Mouse (Mus musculus): ENCODE measurements around the gene P4ha1. TPM values are rescaled to one million over a fixed set of nuclear protein-coding genes. Genes with fewer than 3 reads are reported as not detected.

The P4ha1 gene
- polyA plus RNA-seq, 1 experiment from 2014 or later: 41.9 TPM

DNA sequence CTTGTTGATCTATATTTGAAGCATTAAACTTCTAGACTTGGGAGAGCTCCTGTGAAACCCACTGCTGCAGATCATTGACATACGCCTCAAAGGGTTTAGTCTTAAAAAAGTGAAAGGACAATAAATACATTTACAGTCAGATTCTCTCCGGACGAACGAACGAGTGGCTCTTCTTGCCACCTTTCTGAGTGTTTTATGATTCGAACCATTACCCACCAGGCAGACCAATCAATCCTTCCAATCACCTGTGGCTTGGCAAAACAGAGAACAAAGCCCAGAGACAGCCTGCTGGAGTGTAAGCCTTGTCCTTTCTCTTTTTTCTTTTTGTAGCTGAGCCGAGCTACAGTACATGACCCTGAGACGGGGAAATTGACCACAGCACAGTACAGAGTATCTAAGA lies 31.9 kb downstream of the P4ha1 start:
- Histone ChIP-seq H3K9ac (ENCODE audit: low read length) (no peak overlapping the region), H3K4me1 (ENCODE audit: control insufficient read depth, insufficient read depth, low read length) (no peaks in the 10 kb centered on the region), H3K27me3 (ENCODE audit: control insufficient read depth, insufficient read depth, low read length) (no peaks in the 10 kb centered on the region), H3K4me3 (ENCODE audit: low read depth, low read length) (no peak overlapping the region), H3K9me3 (ENCODE audit: control insufficient read depth, low read length) (no peaks in the 10 kb centered on the region), H3K4me2 (no peak overlapping the region), H3K36me3 (ENCODE audit: control insufficient read depth, insufficient read depth, low read length) (peaks cover 7% of the 10 kb centered on the region; the same call in 1 of the 2 replicates), H3K27ac (ENCODE audit: low read depth, low read length) (no peak overlapping the region)
- DNase-seq (ENCODE audit: low spot score, missing footprints): no peak
- no peak for ATAC-seq (ENCODE audit: low FRiP score)
- WGBS: 90% methylated on average over 8 of the region's 8 CpGs

GRCm38 (mm10) chr10:59358744-59359143 lies 35.6 kb downstream of the P4ha1 start:
- DNase-seq (ENCODE audit: low spot score, missing footprints): no peak
- H3K27ac ChIP-seq (ENCODE audit: low read depth, low read length): no peak overlapping the region
- H3K27me3 ChIP-seq (ENCODE audit: control insufficient read depth, insufficient read depth, low read length): no peaks in the 10 kb centered on the region
- no peak overlapping the region for H3K4me2 ChIP-seq
- ATAC-seq (ENCODE audit: low FRiP score): no peak
- no peak overlapping the region for H3K9ac ChIP-seq (ENCODE audit: low read length)
- no peaks in the 10 kb centered on the region for H3K9me3 ChIP-seq (ENCODE audit: control insufficient read depth, low read length)
- no peaks in the 10 kb centered on the region for H3K4me1 ChIP-seq (ENCODE audit: control insufficient read depth, insufficient read depth, low read length)
- WGBS: 89% methylated on average over 4 of the region's 4 CpGs
- H3K36me3 ChIP-seq (ENCODE audit: control insufficient read depth, insufficient read depth, low read length): peaks cover 7% of the 10 kb centered on the region
- H3K4me3 ChIP-seq (ENCODE audit: low read depth, low read length): no peak overlapping the region

DNA sequence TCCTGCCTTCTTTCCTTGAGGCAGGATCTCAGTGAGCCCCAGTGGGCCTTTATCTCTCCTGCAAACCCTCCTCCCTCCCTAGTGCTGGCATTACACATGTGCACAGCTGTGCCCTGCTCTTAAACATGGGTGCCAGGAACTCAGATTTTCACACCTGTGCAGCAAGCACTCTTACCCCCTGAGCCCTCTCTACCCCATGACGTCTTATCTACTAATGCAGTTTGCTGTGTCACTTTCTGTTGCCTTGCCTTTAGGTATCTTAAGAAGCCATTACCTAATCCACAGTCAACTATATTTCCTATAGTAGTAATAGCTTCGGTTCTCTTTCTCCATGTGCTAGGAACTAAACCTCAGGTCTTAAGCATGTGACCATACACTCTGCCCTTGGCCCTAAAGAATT lies 40.1 kb downstream of the P4ha1 start:
- 86% methylated on average over 2 of the region's 2 CpGs for WGBS
- H3K4me2 ChIP-seq: no peak overlapping the region
- no peak overlapping the region for H3K9ac ChIP-seq (ENCODE audit: low read length)
- H3K9me3 ChIP-seq (ENCODE audit: control insufficient read depth, low read length): no peaks in the 10 kb centered on the region
- ATAC-seq (ENCODE audit: low FRiP score) (no peak), DNase-seq (ENCODE audit: low spot score, missing footprints) (no peak)
- H3K4me3 ChIP-seq (ENCODE audit: low read depth, low read length): no peak overlapping the region
- no peak overlapping the region for H3K27ac ChIP-seq (ENCODE audit: low read depth, low read length)
- peaks cover 18% of the 10 kb centered on the region for H3K36me3 ChIP-seq (ENCODE audit: control insufficient read depth, insufficient read depth, low read length)
- no peaks in the 10 kb centered on the region for H3K27me3 ChIP-seq (ENCODE audit: control insufficient read depth, insufficient read depth, low read length)
- H3K4me1 ChIP-seq (ENCODE audit: control insufficient read depth, insufficient read depth, low read length): no peaks in the 10 kb centered on the region

- Histone ChIP-seq H3K4me3 (ENCODE audit: low read depth, low read length) (no peak overlapping the region), H3K4me2 (no peak overlapping the region), H3K27ac (ENCODE audit: low read depth, low read length) (no peak overlapping the region), H3K9me3 (ENCODE audit: control insufficient read depth, low read length) (no peaks in the 10 kb centered on the region), H3K9ac (ENCODE audit: low read length) (no peak overlapping the region), H3K4me1 (ENCODE audit: control insufficient read depth, insufficient read depth, low read length) (no peaks in the 10 kb centered on the region), H3K36me3 (ENCODE audit: control insufficient read depth, insufficient read depth, low read length) (peaks cover 19% of the 10 kb centered on the region), H3K27me3 (ENCODE audit: control insufficient read depth, insufficient read depth, low read length) (no peaks in the 10 kb centered on the region)
- no peak for ATAC-seq (ENCODE audit: low FRiP score)
- DNase-seq (ENCODE audit: low spot score, missing footprints): no peak
- WGBS: 91% methylated on average over 3 of the region's 3 CpGs
Measured at GRCm38 (mm10) chr10:59364551-59364950, 41.5 kb downstream of the P4ha1 start.

- no peaks in the 10 kb centered on the region for H3K4me1 ChIP-seq (ENCODE audit: control insufficient read depth, insufficient read depth, low read length)
- no peak overlapping the region for H3K27ac ChIP-seq (ENCODE audit: low read depth, low read length)
- H3K27me3 ChIP-seq (ENCODE audit: control insufficient read depth, insufficient read depth, low read length): no peaks in the 10 kb centered on the region
- WGBS: 77% methylated on average over 5 of the region's 5 CpGs
- H3K4me2 ChIP-seq: no peak overlapping the region
- peaks cover 29% of the 10 kb centered on the region for H3K36me3 ChIP-seq (ENCODE audit: control insufficient read depth, insufficient read depth, low read length)
- ATAC-seq (ENCODE audit: low FRiP score): no peak
- no peak for DNase-seq (ENCODE audit: low spot score, missing footprints)
- H3K9ac ChIP-seq (ENCODE audit: low read length): no peak overlapping the region
- no peak overlapping the region for H3K4me3 ChIP-seq (ENCODE audit: low read depth, low read length)
- H3K9me3 ChIP-seq (ENCODE audit: control insufficient read depth, low read length): no peaks in the 10 kb centered on the region
Measured at GRCm38 (mm10) chr10:59365804-59366589, 42.9 kb downstream of the P4ha1 start.

- H3K9ac ChIP-seq (ENCODE audit: low read length): no peak overlapping the region
- no peak for ATAC-seq (ENCODE audit: low FRiP score)
- H3K4me1 ChIP-seq (ENCODE audit: control insufficient read depth, insufficient read depth, low read length): no peaks in the 10 kb centered on the region
- H3K27me3 ChIP-seq (ENCODE audit: control insufficient read depth, insufficient read depth, low read length): no peaks in the 10 kb centered on the region
- no peak overlapping the region for H3K27ac ChIP-seq (ENCODE audit: low read depth, low read length)
- H3K9me3 ChIP-seq (ENCODE audit: control insufficient read depth, low read length): no peaks in the 10 kb centered on the region
- no peak overlapping the region for H3K4me3 ChIP-seq (ENCODE audit: low read depth, low read length)
- WGBS: 96% methylated on average over 4 of the region's 4 CpGs
- peaks cover 29% of the 10 kb centered on the region for H3K36me3 ChIP-seq (ENCODE audit: control insufficient read depth, insufficient read depth, low read length)
- no peak for DNase-seq (ENCODE audit: low spot score, missing footprints)
- no peak overlapping the region for H3K4me2 ChIP-seq
Measured at GRCm38 (mm10) chr10:59366746-59367145, 43.6 kb downstream of the P4ha1 start.

DNA sequence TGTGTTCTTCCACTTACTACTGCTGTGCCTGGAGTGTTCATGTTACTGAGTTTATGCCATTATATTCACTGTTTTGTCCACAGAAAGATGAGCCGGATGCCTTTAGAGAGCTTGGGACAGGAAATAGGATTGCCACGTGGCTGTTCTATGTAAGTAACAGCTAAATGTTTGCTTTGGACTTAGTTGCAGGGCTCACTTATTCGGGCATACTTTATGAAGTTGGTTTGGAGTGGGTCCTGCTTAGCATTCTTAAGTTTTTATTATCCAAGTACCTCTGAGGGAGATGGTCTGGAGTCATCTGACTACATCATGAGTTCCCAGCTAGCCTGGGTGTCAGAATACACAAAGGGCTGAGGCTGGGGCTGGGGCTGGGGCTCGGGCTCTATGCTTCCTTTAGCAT lies 44.1 kb downstream of the P4ha1 start:
- H3K9me3 ChIP-seq (ENCODE audit: control insufficient read depth, low read length): no peaks in the 10 kb centered on the region
- H3K4me3 ChIP-seq (ENCODE audit: low read depth, low read length): no peak overlapping the region
- no peaks in the 10 kb centered on the region for H3K4me1 ChIP-seq (ENCODE audit: control insufficient read depth, insufficient read depth, low read length)
- no peaks in the 10 kb centered on the region for H3K27me3 ChIP-seq (ENCODE audit: control insufficient read depth, insufficient read depth, low read length)
- ATAC-seq (ENCODE audit: low FRiP score): no peak
- peaks cover 25% of the 10 kb centered on the region for H3K36me3 ChIP-seq (ENCODE audit: control insufficient read depth, insufficient read depth, low read length)
- H3K27ac ChIP-seq (ENCODE audit: low read depth, low read length): no peak overlapping the region
- H3K9ac ChIP-seq (ENCODE audit: low read length): no peak overlapping the region
- H3K4me2 ChIP-seq: no peak overlapping the region
- no peak for DNase-seq (ENCODE audit: low spot score, missing footprints)
- 84% methylated on average over 4 of the region's 4 CpGs for WGBS

DNA sequence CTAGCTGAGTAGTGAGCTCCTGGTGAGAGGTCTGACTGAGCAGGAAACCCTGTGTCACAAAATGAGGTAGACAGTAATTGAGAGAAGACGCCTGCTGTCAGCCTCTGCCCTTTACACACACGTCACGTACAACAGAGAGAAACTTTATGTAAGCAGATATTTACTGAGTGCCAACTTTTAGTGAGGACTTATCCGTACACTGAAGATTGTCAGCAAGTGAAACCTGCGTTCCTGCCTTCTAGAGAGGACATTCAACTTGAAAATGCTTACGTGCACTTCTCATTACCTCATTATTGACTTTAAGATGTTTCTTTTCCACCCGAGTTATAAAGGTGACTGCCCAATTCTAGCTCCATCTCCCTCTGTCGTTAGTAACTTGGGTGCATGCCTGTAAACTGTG lies 45.6 kb downstream of the P4ha1 start:
- no peaks in the 10 kb centered on the region for H3K4me1 ChIP-seq (ENCODE audit: control insufficient read depth, insufficient read depth, low read length)
- 93% methylated on average over 8 of the region's 8 CpGs for WGBS
- ATAC-seq (ENCODE audit: low FRiP score) (no peak), DNase-seq (ENCODE audit: low spot score, missing footprints) (no peak)
- peaks cover 26% of the 10 kb centered on the region for H3K36me3 ChIP-seq (ENCODE audit: control insufficient read depth, insufficient read depth, low read length)
- H3K9ac ChIP-seq (ENCODE audit: low read length): no peak overlapping the region
- no peaks in the 10 kb centered on the region for H3K9me3 ChIP-seq (ENCODE audit: control insufficient read depth, low read length)
- H3K4me2 ChIP-seq: no peak overlapping the region
- H3K4me3 ChIP-seq (ENCODE audit: low read depth, low read length): no peak overlapping the region
- H3K27ac ChIP-seq (ENCODE audit: low read depth, low read length): no peak overlapping the region
- no peaks in the 10 kb centered on the region for H3K27me3 ChIP-seq (ENCODE audit: control insufficient read depth, insufficient read depth, low read length)

GRCm38 (mm10) chr10:59369426-59369825 lies 46.3 kb downstream of the P4ha1 start:
- DNase-seq (ENCODE audit: low spot score, missing footprints) (no peak), ATAC-seq (ENCODE audit: low FRiP score) (no peak)
- no peaks in the 10 kb centered on the region for H3K4me1 ChIP-seq (ENCODE audit: control insufficient read depth, insufficient read depth, low read length)
- 94% methylated on average over 9 of the region's 9 CpGs for WGBS
- H3K27me3 ChIP-seq (ENCODE audit: control insufficient read depth, insufficient read depth, low read length): no peaks in the 10 kb centered on the region
- H3K36me3 ChIP-seq (ENCODE audit: control insufficient read depth, insufficient read depth, low read length): peaks cover 26% of the 10 kb centered on the region
- no peak overlapping the region for H3K4me2 ChIP-seq
- no peak overlapping the region for H3K4me3 ChIP-seq (ENCODE audit: low read depth, low read length)
- H3K9me3 ChIP-seq (ENCODE audit: control insufficient read depth, low read length): no peaks in the 10 kb centered on the region
- no peak overlapping the region for H3K9ac ChIP-seq (ENCODE audit: low read length)
- H3K27ac ChIP-seq (ENCODE audit: low read depth, low read length): no peak overlapping the region
